Mouse (Mus musculus) forebrain, embryonic 14.5 days (tissue): Measurements from ENCODE around the gene Rragd. TPM values are rescaled to one million over a fixed set of nuclear protein-coding genes. Genes with fewer than 3 reads are reported as not detected.

Experiments used
- ATAC-seq: fragments of 200-750 bp; cut with Nextera tagmentation; 2 replicates; pipeline ENCODE4 v1.8.0; 2017; ENCODE audit warnings: mild to moderate bottlenecking, moderate library complexity
- DNase-seq: peaks from one replicate; pipeline ENCODE4 v3.0.0-alpha.2; 2015; ENCODE audit warnings: low spot score
- H3K27ac ChIP-seq: fragments of 300-500 bp; sonication (generic); 2 replicates; pipeline ENCODE4 v1.5.1; 2014; ENCODE audit warnings: low read depth, mild to moderate bottlenecking, control low read depth, low read length, moderate library complexity
- H3K27me3 ChIP-seq: fragments of 300-500 bp; sonication (generic); replicated peaks from 2 replicates; pipeline ENCODE4 v1.6.1; 2014; ENCODE audit warnings: low read length, control low read depth, mixed read lengths; ENCODE audit not compliant: control insufficient read depth, insufficient read depth
- H3K36me3 ChIP-seq: fragments of 300-500 bp; sonication (generic); 2 replicates; pipeline ENCODE4 v1.6.1; 2014; ENCODE audit warnings: low read length, control low read depth; ENCODE audit not compliant: control insufficient read depth, insufficient read depth
- H3K4me1 ChIP-seq: fragments of 300-500 bp; sonication (generic); 2 replicates; pipeline ENCODE4 v1.6.1; 2014; ENCODE audit warnings: antibody characterized with exemption, low read length, control low read depth; ENCODE audit not compliant: control insufficient read depth, insufficient read depth
- H3K4me2 ChIP-seq: fragments of 300-500 bp; sonication (generic); 2 replicates; pipeline ENCODE4 v1.6.1; 2014; ENCODE audit warnings: mild to moderate bottlenecking, control low read depth, low read length
- H3K4me3 ChIP-seq: fragments of 300-500 bp; sonication (generic); 2 replicates; pipeline ENCODE4 v1.5.1; 2014; ENCODE audit warnings: low read depth, low read length, control low read depth
- H3K9ac ChIP-seq: fragments of 300-500 bp; sonication (generic); 2 replicates; pipeline ENCODE4 v1.6.1; 2014; ENCODE audit warnings: mild to moderate bottlenecking, low read length, control low read depth, moderate library complexity
- H3K9me3 ChIP-seq: fragments of 300-500 bp; sonication (generic); replicated peaks from 2 replicates; pipeline ENCODE4 v1.6.1; 2016; ENCODE audit warnings: low read length, control low read depth, mixed read lengths; ENCODE audit not compliant: control insufficient read depth
- WGBS: fragments of 180-500 bp; shearing (Covaris S2); extraction: QIAGEN DNeasy Blood & Tissue Kit; methylation state at CpG from one replicate; pipeline ENCODE4 v1.1.7; 2014; 5-methylcytosine and 5-hydroxymethylcytosine counted together
- polyA plus RNA-seq: library from polyadenylated mRNA; unstranded; fragments of >200 nt; fragmentation: Nextera tagmentation; extraction: Ambion mirVana; gene quantifications from 2 replicates; pipeline ENCODE4 v1.2.1, GENCODE M21; 2014

The Rragd gene
- polyA plus RNA-seq, result 17.6 and 22.7 TPM in 2 replicates

GRCm38 (mm10) chr4:32982716-32983175, at the start of gene Rragd:
Gene Rragd, plus strand, starts transcription at chr4:32983037.
- ATAC-seq (peak; percentile 79), DNase-seq (no peak)
- Histone ChIP-seq H3K4me2 (peak within 1 kb of the TSS; percentile 90), H3K4me3 (peak within 1 kb of the TSS; percentile 87), H3K9me3 (no peaks in the 10 kb centered on the region), H3K4me1 (peaks cover 15% of the 10 kb centered on the region), H3K9ac (peak within 1 kb of the TSS; percentile 93), H3K27ac (peak within 1 kb of the TSS; percentile 87), H3K27me3 (no peaks in the 10 kb centered on the region), H3K36me3 (no peaks in the 10 kb centered on the region)
- WGBS, result under 1% methylated on average over 17 of the region's 18 CpGs

GRCm38 (mm10) chr4:32936762-32937341, 46.0 kb upstream of the Rragd start:
- no peak for ATAC-seq
- peaks cover 5% of the 10 kb centered on the region; the same call in 1 of the 2 replicates for H3K4me1 ChIP-seq
- no peaks in the 10 kb centered on the region for H3K9me3 ChIP-seq
- H3K4me3 ChIP-seq, result no peak overlapping the region
- no peaks in the 10 kb centered on the region for H3K36me3 ChIP-seq
- H3K27me3 ChIP-seq, result no peaks in the 10 kb centered on the region
- H3K4me2 ChIP-seq, result no peak overlapping the region
- no peak overlapping the region for H3K27ac ChIP-seq
- no peak overlapping the region for H3K9ac ChIP-seq
- WGBS, result 60% methylated on average over 9 of the region's 9 CpGs
- no peak for DNase-seq

- H3K9ac ChIP-seq, result peak overlapping the region; percentile 1; the same call in 1 of the 2 replicates
- no peak overlapping the region for H3K4me2 ChIP-seq
- DNase-seq, result no peak
- no peaks in the 10 kb centered on the region for H3K9me3 ChIP-seq
- no peak overlapping the region for H3K4me3 ChIP-seq
- no peaks in the 10 kb centered on the region for H3K36me3 ChIP-seq
- H3K4me1 ChIP-seq, result peaks cover 5% of the 10 kb centered on the region; the same call in 1 of the 2 replicates
- peak; percentile 77 for ATAC-seq
- H3K27me3 ChIP-seq, result no peaks in the 10 kb centered on the region
- 8% methylated on average over 4 of the region's 4 CpGs for WGBS
- H3K27ac ChIP-seq, result peak overlapping the region; percentile 79
These were observed 43.3 kb upstream of the Rragd start for GRCm38 (mm10) chr4:32939521-32939920.

- no peaks in the 10 kb centered on the region for H3K9me3 ChIP-seq
- no peaks in the 10 kb centered on the region for H3K27me3 ChIP-seq
- H3K36me3 ChIP-seq, result no peaks in the 10 kb centered on the region
- H3K27ac ChIP-seq, result peak overlapping the region; percentile 79
- H3K9ac ChIP-seq, result peak overlapping the region; percentile 32
- WGBS, result 13% methylated on average over 5 of the region's 5 CpGs
- H3K4me1 ChIP-seq, result peaks cover 5% of the 10 kb centered on the region; the same call in 1 of the 2 replicates
- peak; percentile 89 for ATAC-seq
- no peak overlapping the region for H3K4me2 ChIP-seq
- DNase-seq, result peak; percentile 77
- H3K4me3 ChIP-seq, result no peak overlapping the region
These were observed 42.9 kb upstream of the Rragd start for GRCm38 (mm10) chr4:32939964-32940363.

- no peaks in the 10 kb centered on the region for H3K27me3 ChIP-seq
- H3K9me3 ChIP-seq, result no peaks in the 10 kb centered on the region
- no peaks in the 10 kb centered on the region for H3K36me3 ChIP-seq
- WGBS, result 57% methylated on average over 4 of the region's 4 CpGs
- H3K27ac ChIP-seq, result no peak overlapping the region
- H3K4me1 ChIP-seq, result peaks cover 5% of the 10 kb centered on the region; the same call in 1 of the 2 replicates
- ATAC-seq, result no peak
- DNase-seq, result no peak
- H3K9ac ChIP-seq, result no peak overlapping the region
- H3K4me3 ChIP-seq, result no peak overlapping the region
- no peak overlapping the region for H3K4me2 ChIP-seq
These were observed 41.9 kb upstream of the Rragd start for GRCm38 (mm10) chr4:32940984-32941383.

GRCm38 (mm10) chr4:32947631-32948030, 35.2 kb upstream of the Rragd start:
- WGBS, result 42% methylated on average over 4 of the region's 4 CpGs
- DNase-seq, result peak; percentile 22
- 0 out of 2 replicates have a peak overlapping the region, but pooled peaks have one; percentile 25 for H3K9ac ChIP-seq

GRCm38 (mm10) chr4:32948696-32949095, 34.1 kb upstream of the Rragd start:
- H3K9me3 ChIP-seq, result no peaks in the 10 kb centered on the region
- DNase-seq (no peak), ATAC-seq (no peak)
- H3K9ac ChIP-seq, result no peak overlapping the region
- H3K36me3 ChIP-seq, result no peaks in the 10 kb centered on the region
- peaks cover 7% of the 10 kb centered on the region; the same call in 1 of the 2 replicates for H3K4me1 ChIP-seq
- peak overlapping the region; percentile 12 for H3K4me2 ChIP-seq
- 50% methylated on average over 10 of the region's 10 CpGs for WGBS
- 0 out of 2 replicates have a peak, but pooled peaks cover 2% of the 10 kb centered on the region for H3K27me3 ChIP-seq
- no peak overlapping the region for H3K27ac ChIP-seq
- H3K4me3 ChIP-seq, result no peak overlapping the region

More at GRCm38 (mm10) chr4:32947631-32948030, 35.2 kb upstream of the Rragd start:
- Histone ChIP-seq H3K27me3 (no peaks in the 10 kb centered on the region), H3K36me3 (no peaks in the 10 kb centered on the region), H3K4me3 (no peak overlapping the region), H3K27ac (no peak overlapping the region), H3K4me1 (peaks cover 7% of the 10 kb centered on the region; the same call in 1 of the 2 replicates), H3K9me3 (no peaks in the 10 kb centered on the region), H3K4me2 (no peak overlapping the region)
- no peak for ATAC-seq

- Histone ChIP-seq H3K4me3 (peak within 1 kb of the TSS; percentile 75), H3K36me3 (no peaks in the 10 kb centered on the region), H3K9me3 (no peaks in the 10 kb centered on the region), H3K4me1 (peaks cover 7% of the 10 kb centered on the region; the same call in 1 of the 2 replicates), H3K27me3 (0 out of 2 replicates have a peak, but pooled peaks cover 2% of the 10 kb centered on the region), H3K27ac (0 out of 2 replicates have a peak within 1 kb of the TSS, but pooled peaks have one; percentile 14), H3K9ac (peak within 1 kb of the TSS; percentile 76), H3K4me2 (peak within 1 kb of the TSS; percentile 90)
- ATAC-seq (peak; percentile 95), DNase-seq (peak; percentile 84)
- WGBS, result under 1% methylated on average over 66 of the region's 66 CpGs
These were observed 32.3 kb upstream of the Rragd start, which contains the start of gene Ankrd6 for GRCm38 (mm10) chr4:32950356-32951034. Gene Ankrd6, minus strand, starts transcription at chr4:32950841.
